Mouse (Mus musculus) cortical plate, adult 2 months (tissue): Measurements from ENCODE around the gene Kcnk2.

Experiments used
- CTCF ChIP-seq: fragments of 200-500 bp; IDR thresholded peaks from 2 replicates; pipeline ENCODE4 v1.5.1; 2011; ENCODE audit warnings: mild to moderate bottlenecking, control low read depth, low read length; ENCODE audit not compliant: insufficient read depth; ENCODE audit errors: extremely low read depth
- POLR2A ChIP-seq: fragments of 200-500 bp; IDR thresholded peaks from 2 replicates; pipeline ENCODE4 v1.6.1; 2011; ENCODE audit warnings: mild to moderate bottlenecking, low read length, control low read depth; ENCODE audit not compliant: insufficient read depth; ENCODE audit errors: extremely low read depth

- TF ChIP-seq CTCF (no peak), POLR2A (no peak)
These were observed 7.8 kb upstream of the Kcnk2 start for GRCm38 (mm10) chr1:189409906-189410305.
